Mouse (Mus musculus) layer of hippocampus, adult 9-10 months (tissue): ENCODE results near the gene Trim13.
A peak's percentile ranks its signal among the peaks of the same experiment; 100 is the strongest.
"Not testable (repeated sequence)": the region's sequence is repeated elsewhere in the genome, so short reads cannot be mapped to it uniquely, and the experiment has no call there.

Experiments used
- DNase-seq: peaks from one replicate; pipeline ENCODE4 v3.0.0; 2022; ENCODE audit warnings: low spot score

Gene Trim13

DNA sequence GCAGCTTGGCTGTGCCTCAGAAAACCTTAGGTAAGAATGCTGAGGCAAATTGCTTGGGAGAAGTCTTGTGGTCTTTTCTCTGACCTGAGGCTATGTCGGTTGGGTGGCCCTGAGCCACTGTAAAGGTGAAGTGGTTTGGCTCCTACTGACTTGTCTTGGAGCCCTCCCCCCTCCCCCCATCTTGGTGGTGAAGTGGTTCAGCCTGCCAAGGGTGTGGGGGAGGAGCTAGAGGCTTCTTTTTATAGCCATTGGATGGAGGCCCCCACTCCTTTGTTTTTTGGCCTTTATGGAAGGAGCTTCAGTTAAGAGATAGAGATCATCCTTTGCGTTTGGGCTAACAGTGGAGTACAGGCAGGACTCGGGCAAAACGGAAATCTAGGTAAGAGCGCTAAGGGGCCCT is at the start of gene Trim13:
TSS of gene Trim13 (plus strand) at position 280 of the 400 bp plus-strand sequence.
- DNase-seq = no peak

GRCm38 (mm10) chr14:61548614-61549013 is 49.4 kb upstream of the Trim13 start:
- no peak for DNase-seq

DNA sequence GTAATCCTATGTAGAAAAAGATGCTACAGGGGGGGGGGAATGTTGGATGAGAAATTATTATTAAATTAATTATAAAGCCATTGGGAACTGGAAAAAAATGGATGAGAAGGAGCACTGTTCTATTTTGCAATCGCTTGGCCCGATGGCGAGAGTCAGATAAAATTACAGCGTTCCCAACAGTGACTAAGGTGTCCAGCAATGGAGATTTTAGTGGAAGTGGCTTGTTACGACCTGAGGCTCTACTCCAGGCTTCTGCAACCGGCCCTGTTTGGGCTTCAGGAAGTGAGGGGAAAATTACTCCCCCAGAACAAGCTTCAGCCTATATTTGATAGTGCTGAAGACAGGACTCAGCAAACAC is 42.1 kb upstream of the Trim13 start:
- no peak for DNase-seq

DNA sequence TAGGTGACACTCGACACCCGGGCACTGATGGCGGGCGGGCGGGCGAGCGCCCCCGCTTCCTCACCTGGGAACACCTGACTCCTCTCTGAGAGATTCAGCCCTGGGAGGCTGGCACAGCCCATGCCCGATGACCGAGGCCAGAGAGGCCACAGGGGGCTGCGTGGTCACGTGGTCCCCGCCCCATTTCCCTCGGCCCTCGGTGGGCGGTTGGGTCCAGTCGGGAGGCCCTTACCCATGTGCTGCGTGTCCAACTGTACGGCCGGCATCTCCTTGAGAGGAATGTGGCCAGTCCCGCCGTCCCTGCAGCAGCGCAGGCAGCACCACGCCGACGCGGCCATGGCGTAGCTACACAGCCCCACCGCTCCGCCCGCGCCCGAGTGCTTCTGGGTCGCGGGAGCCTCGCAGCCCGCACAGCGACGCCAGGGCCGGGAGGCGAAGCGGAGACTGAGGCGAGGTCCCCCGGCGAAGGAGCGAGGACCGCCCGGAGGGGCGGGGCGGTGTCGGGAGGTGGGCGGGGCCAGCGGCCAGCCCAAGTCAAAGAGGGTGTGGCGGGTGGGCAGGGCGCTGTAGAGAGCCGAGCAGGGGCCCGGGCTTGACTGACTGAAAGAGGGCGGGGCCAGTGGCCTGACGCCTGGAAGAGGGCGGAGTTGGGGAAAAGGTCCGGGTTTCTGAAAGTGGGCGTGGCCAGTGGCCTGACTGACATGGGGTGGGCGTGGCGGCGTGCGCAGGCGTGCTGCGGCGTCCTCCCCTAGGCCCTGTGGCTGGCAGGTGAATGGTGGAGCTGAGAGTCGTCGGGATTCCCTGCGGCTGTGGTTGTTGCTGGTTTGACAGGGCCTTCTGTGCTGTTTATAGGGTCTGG is 41.5 kb upstream of the Trim13 start, which contains the start of gene Spryd7:
TSS of gene Spryd7 (minus strand) at position 598 of the 859 bp plus-strand sequence.
- DNase-seq = peak; percentile 84

DNA sequence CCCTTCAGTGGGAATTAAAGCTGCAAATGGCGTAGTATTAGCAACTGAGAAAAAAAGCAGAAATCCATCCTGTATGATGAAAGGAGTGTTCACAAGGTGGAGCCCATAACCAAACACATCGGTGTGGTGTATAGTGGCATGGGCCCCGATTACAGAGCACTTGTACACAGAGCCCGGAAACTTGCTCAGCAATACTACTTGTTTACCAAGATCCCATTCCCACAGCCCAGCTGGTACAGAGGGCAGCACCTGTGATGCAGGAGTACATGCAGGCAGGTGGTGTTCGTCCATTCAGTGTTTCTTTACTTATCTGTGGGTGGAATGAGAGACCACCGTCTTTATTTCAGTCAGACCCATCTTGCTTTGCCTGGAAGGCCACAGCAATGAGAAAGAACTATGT is 39.1 kb upstream of the Trim13 start:
- no peak for DNase-seq

- DNase-seq = no peak
Measured at GRCm38 (mm10) chr14:61559856-61560255, 38.2 kb upstream of the Trim13 start.

DNA sequence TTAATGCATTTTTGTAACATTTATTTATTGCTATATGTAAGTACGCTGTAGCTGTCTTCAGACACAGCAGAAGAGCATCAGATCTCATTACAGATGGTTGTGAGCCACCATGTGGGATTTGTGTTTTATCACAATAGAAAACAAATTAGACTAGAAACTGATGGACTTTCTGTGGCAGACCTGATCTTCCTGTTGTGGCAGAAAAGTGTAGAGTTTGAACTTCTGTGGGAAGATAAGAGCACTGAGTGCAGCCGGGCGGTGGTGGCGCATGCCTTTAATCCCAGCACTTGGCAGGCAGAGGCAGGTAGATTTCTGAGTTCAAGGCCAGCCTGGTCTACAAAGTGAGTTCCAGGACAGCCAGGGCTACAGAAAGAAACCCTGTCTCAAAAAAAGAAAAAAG is 31.8 kb upstream of the Trim13 start:
- not testable (repeated sequence) for DNase-seq

DNA sequence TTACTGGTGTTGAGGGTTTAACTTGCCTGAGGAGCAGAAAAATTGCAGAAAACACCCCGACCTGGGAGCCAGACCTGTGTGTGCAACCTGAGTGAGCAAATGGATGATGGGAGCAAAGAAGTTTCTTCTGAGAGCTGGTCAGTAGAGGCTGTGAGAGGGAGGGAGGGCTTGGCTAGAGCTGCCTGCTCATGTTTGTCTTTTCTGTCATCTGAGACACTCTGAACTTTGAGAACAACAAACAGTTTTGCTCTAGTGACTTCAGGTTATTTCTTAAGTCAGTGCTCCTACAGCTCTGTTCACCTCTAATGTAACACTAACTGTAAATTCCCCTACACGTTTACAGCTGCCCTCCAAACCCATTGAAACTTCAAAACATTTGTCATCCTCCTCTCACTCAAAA is 28.7 kb upstream of the Trim13 start:
- no peak for DNase-seq

GRCm38 (mm10) chr14:61571366-61571765 is 26.7 kb upstream of the Trim13 start:
- peak; percentile 78 for DNase-seq

DNA sequence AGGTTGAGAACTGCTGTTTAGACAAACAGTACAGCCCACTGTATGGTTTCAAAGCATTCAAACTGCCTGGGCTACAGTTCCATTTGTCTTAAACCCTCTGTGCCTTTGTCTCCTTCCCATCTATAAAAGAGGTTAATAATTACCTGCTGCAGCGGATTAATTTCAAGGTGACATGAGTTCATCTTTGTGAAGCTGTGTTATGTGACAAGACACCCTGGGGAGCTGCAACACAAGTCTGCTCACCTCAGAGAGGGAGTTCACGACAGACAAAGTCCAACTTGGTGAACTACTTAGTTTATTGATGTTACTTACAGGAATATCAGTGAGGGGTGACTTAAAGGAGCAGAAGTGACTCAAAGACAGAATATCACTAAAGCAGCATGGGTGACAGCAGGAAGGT is 25.9 kb upstream of the Trim13 start:
- no peak for DNase-seq

DNA sequence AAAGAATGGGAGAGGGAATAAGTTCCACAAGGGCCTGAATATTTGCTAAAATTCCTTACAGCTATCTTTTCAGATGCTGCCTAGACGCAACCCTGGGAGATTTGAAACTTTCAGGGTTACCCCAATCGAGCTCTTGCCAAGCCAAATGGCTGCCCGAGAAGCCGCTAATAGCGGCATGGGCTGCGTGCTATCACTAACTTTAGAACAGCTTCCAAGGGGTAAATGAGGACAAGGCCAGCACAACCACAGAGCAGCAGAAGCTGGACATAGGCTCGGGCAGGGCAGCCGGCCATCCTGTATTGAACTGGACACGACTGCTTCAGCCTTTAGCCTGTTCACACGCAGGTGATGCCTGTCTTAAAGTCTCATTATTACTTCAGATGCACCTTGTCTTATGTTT is 23.0 kb upstream of the Trim13 start:
- DNase-seq = no peak

- DNase-seq = no peak
Measured at GRCm38 (mm10) chr14:61575941-61576340, 22.1 kb upstream of the Trim13 start.

- DNase-seq = no peak
Measured at GRCm38 (mm10) chr14:61589288-61590065, 8.6 kb upstream of the Trim13 start.

DNA sequence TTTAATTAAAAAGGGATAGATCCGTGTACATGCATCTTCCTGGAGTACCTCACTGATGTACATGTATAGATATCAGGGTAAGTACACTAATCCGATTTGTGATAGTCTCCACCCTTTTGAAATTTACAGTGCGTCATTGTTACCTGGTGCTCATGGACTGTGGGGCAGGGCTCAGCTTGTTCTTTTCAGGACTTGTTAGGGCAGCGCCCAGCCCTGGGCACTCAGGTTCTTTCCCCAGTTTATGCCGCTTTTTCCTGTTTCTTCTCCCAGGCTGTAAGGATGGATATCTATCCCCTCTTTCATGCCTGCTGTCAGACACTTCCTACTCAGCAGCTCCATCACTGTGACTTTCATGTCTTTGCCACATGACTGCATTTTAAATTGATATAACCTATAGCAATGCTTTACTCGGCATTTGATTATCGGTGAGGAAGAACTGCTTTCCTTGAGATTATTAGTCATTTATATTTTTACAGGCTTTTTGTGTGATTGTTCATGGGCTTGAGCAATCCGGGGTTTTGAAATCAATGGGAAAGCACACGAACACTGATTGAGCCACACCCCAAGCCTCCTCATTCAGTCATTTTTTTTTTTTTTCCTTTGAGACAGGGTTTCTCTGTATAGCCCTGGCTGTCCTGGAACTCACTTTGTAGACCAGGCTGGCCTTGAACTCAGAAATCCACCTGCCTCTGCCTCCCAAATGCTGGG is 1.2 kb upstream of the Trim13 start:
- no peak for DNase-seq

DNA sequence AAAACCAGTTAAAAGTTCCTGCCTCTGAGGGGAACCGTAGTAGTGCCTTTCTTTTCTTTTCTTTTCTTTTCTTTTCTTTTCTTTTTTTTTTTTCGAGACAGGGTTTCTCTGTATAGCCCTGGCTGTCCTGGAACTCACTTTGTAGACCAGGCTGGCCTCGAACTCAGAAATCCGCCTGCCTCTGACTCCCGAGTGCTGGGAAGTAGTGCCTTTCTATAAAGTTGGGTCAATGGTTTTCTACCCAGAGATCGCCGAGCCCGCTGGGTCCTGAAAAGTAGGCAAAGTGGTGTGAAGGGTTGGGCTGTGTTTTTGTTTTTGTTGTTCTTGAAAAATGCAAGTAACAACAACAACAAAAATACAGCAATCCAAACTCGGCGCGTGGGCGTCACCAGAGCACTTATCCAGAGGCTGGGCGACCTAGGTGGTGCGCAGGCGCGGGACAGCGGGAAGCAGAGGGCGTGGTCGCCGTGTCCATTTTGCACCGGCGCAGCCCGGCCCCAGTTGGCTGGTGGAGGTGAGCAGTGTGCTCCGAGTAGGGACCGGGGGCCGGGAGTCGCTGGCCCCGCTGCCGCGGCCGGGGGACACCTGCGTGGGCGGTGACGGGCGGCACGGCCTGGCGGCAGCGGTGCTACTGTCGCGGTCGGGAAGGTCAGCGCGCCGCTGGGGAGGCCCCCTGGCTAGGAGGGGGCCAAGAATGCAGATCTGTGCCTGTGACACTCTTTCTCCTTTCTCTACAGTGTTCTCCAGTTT is 1.2 kb downstream of the Trim13 start:
- peak; percentile 64 for DNase-seq

- no peak for DNase-seq
Measured at GRCm38 (mm10) chr14:61601348-61601747, 3.3 kb downstream of the Trim13 start.

DNA sequence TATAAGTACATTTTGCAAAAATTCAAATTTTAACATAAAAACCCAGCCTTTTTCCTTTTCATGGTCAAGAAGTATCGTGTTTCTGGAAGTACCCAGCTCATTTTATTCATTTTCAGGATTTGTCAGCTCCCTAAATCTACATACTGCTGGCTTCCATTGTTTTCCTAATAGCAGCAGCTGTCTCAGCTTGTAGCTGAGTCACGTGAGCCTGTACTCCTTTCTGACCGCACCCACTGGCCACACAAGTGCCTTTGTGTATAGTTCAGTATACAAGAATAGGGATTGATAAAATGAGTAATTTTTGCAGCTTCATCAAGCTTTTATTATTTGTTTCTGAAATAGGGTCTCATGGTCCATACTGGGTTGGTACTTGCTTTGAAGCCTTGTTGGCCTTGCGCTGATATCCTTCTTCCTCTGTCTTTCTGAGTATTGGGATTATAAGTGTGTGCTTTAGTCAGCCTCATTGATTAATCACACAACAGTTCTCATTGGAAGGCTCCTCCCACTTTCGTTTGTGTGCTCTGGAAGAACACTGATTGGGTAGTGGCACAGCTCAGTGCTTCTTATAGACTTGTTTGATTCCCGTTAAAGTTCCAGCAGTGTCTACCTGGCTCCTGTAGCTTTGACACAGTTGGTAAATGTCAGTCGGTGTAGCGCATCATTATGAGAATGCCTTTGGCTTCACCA is 5.2 kb downstream of the Trim13 start:
- no peak for DNase-seq

DNA sequence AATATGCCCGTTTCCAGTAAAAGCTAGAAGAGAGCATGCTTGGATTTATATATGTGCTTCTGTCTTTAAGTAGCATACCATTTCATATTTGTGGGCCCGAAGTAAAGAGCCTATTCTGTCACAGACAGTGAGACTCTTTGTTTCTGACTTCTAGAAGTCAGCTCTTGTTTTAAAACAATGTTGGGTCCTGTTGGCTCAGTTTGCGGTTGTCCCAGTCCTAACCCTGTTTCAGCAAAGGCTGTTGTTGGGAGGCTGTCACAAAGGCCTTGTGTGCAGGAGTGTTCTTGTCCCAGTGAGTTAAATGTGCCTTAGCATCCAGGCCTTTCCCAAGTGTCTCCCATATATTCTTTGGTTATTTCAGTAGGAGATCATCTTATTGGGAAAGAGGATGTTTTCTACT is 6.0 kb downstream of the Trim13 start:
- DNase-seq = no peak

GRCm38 (mm10) chr14:61606088-61606487 is 8.0 kb downstream of the Trim13 start:
- not testable (repeated sequence) for DNase-seq

DNA sequence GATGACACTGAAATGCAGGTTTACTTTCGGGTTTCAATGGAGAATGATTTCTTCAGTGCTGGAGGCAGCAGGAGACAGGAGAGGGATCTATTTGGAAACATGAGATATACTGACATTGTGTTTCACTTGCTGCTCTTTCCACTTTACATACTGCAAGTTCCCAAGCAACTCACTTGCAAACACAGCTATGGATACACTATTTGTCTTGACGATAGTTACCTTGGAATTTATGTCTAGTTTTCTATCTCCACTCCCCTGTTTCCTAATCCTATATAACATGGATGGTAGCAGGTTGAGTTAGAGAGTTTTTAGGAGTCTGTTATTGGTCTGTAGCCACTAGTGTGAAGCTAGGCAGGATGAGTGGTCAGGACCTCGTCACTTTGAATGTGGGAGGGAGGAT is 9.1 kb downstream of the Trim13 start, which contains the start of gene Kcnrg:
TSS of gene Kcnrg (plus strand) at position 301 of the 400 bp plus-strand sequence.
- no peak for DNase-seq

- no peak for DNase-seq
Measured at GRCm38 (mm10) chr14:61611766-61612165, 13.7 kb downstream of the Trim13 start.
